Mouse (Mus musculus): ENCODE measurements around the gene Ccdc106. TPM values are rescaled to one million over a fixed set of nuclear protein-coding genes. Genes with fewer than 3 reads are reported as not detected.

The Ccdc106 gene
- total and polyA plus RNA-seq, 2 experiments from 2014 or later: 0.85 to 2.8 TPM

DNA sequence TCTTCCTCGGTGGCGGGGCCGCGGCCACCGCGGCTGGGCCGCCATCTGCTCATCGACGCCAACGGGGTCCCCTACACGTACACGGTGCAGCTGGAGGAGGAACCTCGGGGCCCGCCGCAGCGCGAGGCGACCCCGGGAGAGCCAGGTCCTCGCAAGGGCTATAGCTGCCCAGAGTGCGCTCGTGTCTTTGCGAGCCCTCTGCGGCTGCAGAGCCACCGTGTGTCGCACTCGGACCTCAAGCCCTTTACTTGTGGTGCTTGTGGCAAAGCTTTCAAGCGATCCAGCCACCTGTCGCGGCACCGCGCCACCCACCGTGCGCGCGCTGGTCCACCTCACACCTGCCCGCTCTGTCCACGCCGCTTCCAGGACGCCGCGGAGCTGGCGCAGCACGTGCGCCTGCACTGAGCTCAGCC is 32.6 kb downstream of the Ccdc106 start:
- no peaks in the 10 kb centered on the region for H3K36me3 ChIP-seq (replicated peaks; ENCODE audit: control insufficient read depth, insufficient read depth, low read length)
- H3K4me3 ChIP-seq (ENCODE audit: low read depth, low read length): peak overlapping the region; percentile 67
- no peak overlapping the region for H3K27ac ChIP-seq (ENCODE audit: low read depth)
- peak overlapping the region; percentile 92 for H3K4me2 ChIP-seq (ENCODE audit: low read depth, low read length)
- TF ChIP-seq EP300 (IDR thresholded peaks at IDR 0.05; ENCODE audit: low read depth) (no peak), CTCF (IDR thresholded peaks at IDR 0.05; ENCODE audit: low read depth) (no peak)
- WGBS: 8% methylated on average over 41 of the region's 45 CpGs
- no peak for ATAC-seq (ENCODE audit: insufficient read depth, low read depth)
- peak overlapping the region; percentile 36 for H3K9ac ChIP-seq (replicated peaks; ENCODE audit: low read depth, low read length)
- H3K27me3 ChIP-seq (ENCODE audit: control insufficient read depth, insufficient read depth, low read length): peaks cover 59% of the 10 kb centered on the region
- DNase-seq (ENCODE audit: low spot score): no peak
- peaks cover 15% of the 10 kb centered on the region for H3K4me1 ChIP-seq (ENCODE audit: control insufficient read depth, insufficient read depth)
- H3K9me3 ChIP-seq (replicated peaks; ENCODE audit: control insufficient read depth, low read length): no peaks in the 10 kb centered on the region

DNA sequence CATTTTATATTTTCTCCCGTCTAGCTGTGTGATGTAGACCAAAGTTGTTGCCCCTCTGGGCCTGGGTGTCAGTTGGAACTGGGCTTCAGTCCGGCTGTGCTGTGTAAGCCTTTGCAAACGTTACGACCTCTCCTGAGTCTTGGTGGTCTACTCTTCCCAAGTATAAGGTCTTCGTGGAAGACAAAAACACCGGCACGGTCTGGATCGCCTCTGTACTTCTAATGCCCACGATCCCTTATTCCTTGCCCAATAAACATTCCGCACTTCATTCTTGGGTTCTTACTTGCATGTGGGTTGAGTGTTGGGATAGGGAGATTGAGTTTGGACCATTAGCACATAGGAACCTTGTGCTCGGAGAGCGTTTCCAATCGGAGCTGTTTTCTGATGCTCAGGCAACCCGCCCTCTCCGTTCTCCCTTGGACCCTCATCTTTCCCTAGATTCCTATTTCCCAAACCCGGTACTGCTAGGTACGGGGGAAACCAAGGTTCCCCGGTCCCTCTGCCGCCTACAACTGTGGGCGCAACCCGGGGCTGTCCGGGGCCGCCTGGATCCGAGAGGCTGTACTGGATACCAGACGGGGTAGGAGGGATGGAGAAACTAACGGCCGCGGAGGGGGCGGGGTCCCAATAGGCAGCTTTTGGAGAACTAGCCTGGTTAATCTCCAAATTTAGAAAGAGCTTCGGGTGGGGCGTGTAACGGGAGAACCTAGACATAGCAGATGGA is 33.3 kb downstream of the Ccdc106 start:
- no peak overlapping the region for H3K9ac ChIP-seq (replicated peaks; ENCODE audit: low read depth, low read length)
- WGBS: 12% methylated on average over 32 of the region's 32 CpGs
- no peak for ATAC-seq (ENCODE audit: insufficient read depth, low read depth)

DNA sequence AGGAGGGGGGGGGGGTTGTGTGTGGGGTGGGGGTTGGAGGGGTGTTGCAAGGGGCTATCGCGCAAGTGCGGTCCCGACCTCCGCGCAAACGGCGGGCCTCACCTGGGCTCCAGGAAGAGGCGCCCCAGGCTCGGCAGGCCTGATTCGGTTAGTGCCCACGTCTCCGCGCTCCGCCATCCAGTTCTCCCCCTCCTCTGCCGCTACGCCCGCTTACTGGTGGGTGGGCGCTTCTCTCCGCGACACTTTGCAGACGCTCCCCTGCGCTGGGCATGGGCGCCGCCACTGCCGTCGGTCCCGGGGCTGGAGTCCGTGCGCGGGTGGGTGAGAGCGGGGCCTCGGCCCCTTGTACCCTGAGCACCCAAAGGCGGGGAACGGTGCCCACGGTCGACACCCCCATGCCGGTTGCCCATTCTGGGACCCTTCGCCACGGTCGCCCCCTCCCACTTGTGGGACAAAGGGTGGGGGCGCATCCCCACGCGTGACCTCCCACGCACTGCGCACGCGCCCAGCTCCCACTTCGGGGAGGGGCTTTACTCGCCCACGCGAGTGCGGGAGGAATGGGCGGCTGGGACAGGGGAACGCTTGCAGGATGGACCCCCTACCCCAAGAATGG is 36.4 kb downstream of the Ccdc106 start:
- H3K27me3 ChIP-seq (ENCODE audit: control insufficient read depth, insufficient read depth, low read length): peaks cover 65% of the 10 kb centered on the region
- peak overlapping the region; percentile 55 for H3K4me2 ChIP-seq (ENCODE audit: low read depth, low read length)
- ATAC-seq (ENCODE audit: insufficient read depth, low read depth) (no peak), DNase-seq (ENCODE audit: low spot score) (no peak)
- peaks cover 14% of the 10 kb centered on the region for H3K4me1 ChIP-seq (ENCODE audit: control insufficient read depth, insufficient read depth)
- 2% methylated on average over 52 of the region's 55 CpGs for WGBS
- H3K9me3 ChIP-seq (replicated peaks; ENCODE audit: control insufficient read depth, low read length): no peaks in the 10 kb centered on the region
- H3K27ac ChIP-seq (ENCODE audit: low read depth): no peak overlapping the region
- TF ChIP-seq EP300 (IDR thresholded peaks at IDR 0.05; ENCODE audit: low read depth) (no peak), CTCF (IDR thresholded peaks at IDR 0.05; ENCODE audit: low read depth) (no peak)
- no peaks in the 10 kb centered on the region for H3K36me3 ChIP-seq (replicated peaks; ENCODE audit: control insufficient read depth, insufficient read depth, low read length)
- H3K9ac ChIP-seq (replicated peaks; ENCODE audit: low read depth, low read length): peak overlapping the region; percentile 21; the same call in 1 of the 2 replicates
- H3K4me3 ChIP-seq (ENCODE audit: low read depth, low read length): peak overlapping the region; percentile 33

More for the DNA sequence above, 33.3 kb downstream of the Ccdc106 start:
- Histone ChIP-seq H3K9me3 (replicated peaks; ENCODE audit: control insufficient read depth, low read length) (no peaks in the 10 kb centered on the region), H3K27ac (ENCODE audit: low read depth) (no peak overlapping the region), H3K4me3 (ENCODE audit: low read depth, low read length) (peak overlapping the region; percentile 67), H3K36me3 (replicated peaks; ENCODE audit: control insufficient read depth, insufficient read depth, low read length) (no peaks in the 10 kb centered on the region), H3K4me1 (ENCODE audit: control insufficient read depth, insufficient read depth) (peaks cover 15% of the 10 kb centered on the region), H3K4me2 (ENCODE audit: low read depth, low read length) (peak overlapping the region; percentile 92), H3K27me3 (ENCODE audit: control insufficient read depth, insufficient read depth, low read length) (peaks cover 65% of the 10 kb centered on the region)
- no peak for TF ChIP-seq CTCF (IDR thresholded peaks at IDR 0.05; ENCODE audit: low read depth)
- no peak for TF ChIP-seq EP300 (IDR thresholded peaks at IDR 0.05; ENCODE audit: low read depth)
- no peak for DNase-seq (ENCODE audit: low spot score)

DNA sequence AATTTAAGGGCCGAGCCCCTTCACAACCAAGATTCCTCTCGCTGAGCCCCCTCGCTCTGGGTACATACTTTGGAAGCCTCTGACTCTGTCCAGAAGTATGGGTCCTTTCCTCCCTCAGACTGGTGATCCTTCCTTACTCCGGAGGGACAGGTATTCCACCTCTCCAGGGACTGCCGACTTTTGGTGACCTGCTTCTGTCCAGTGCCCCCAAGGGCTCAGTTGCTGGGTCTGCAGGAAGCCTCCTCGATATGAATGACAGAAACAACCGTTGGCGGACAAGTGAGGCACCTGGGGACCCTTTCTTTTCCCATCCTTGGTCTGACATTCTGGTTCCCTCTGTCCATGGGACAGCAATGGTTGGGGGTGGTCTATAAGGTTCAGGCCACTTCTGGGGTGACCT is 37.0 kb downstream of the Ccdc106 start:
- Histone ChIP-seq H3K4me1 (ENCODE audit: control insufficient read depth, insufficient read depth) (peaks cover 11% of the 10 kb centered on the region), H3K4me3 (ENCODE audit: low read depth, low read length) (no peak overlapping the region; the same call in 1 of the 2 replicates), H3K9me3 (replicated peaks; ENCODE audit: control insufficient read depth, low read length) (no peaks in the 10 kb centered on the region), H3K27me3 (ENCODE audit: control insufficient read depth, insufficient read depth, low read length) (peaks cover 61% of the 10 kb centered on the region), H3K27ac (ENCODE audit: low read depth) (no peak overlapping the region), H3K9ac (replicated peaks; ENCODE audit: low read depth, low read length) (no peak overlapping the region), H3K36me3 (replicated peaks; ENCODE audit: control insufficient read depth, insufficient read depth, low read length) (no peaks in the 10 kb centered on the region), H3K4me2 (ENCODE audit: low read depth, low read length) (no peak overlapping the region)
- no peak for DNase-seq (ENCODE audit: low spot score)
- ATAC-seq (ENCODE audit: insufficient read depth, low read depth): no peak
- WGBS: 32% methylated on average over 8 of the region's 8 CpGs
- TF ChIP-seq CTCF (IDR thresholded peaks at IDR 0.05; ENCODE audit: low read depth) (no peak), EP300 (IDR thresholded peaks at IDR 0.05; ENCODE audit: low read depth) (no peak)

DNA sequence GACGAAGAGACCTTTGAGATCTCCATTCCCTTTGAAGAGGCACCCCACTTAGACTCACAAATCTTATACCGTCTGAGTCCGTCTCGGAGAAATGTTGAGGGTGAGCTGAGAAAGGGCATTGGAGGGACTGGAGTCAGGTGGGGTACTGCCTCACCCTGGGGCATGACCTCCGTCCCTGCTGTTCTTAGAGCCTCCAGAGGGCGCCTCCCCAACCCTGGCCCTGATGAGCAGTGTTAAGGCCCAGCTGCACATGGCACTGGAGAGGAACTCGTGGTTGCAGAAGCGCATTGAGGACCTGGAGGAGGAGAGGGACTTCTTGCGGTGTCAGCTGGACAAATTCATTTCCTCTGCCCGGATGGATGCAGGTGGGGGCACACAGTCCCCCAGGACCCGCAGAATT is 37.5 kb downstream of the Ccdc106 start:
- Histone ChIP-seq H3K27ac (ENCODE audit: low read depth) (no peak overlapping the region), H3K36me3 (replicated peaks; ENCODE audit: control insufficient read depth, insufficient read depth, low read length) (no peaks in the 10 kb centered on the region)

More for the DNA sequence above, 37.5 kb downstream of the Ccdc106 start:
- ATAC-seq (ENCODE audit: insufficient read depth, low read depth) (no peak), DNase-seq (ENCODE audit: low spot score) (no peak)
- H3K4me2 ChIP-seq (ENCODE audit: low read depth, low read length): no peak overlapping the region
- no peak overlapping the region for H3K4me3 ChIP-seq (ENCODE audit: low read depth, low read length)
- peaks cover 57% of the 10 kb centered on the region for H3K27me3 ChIP-seq (ENCODE audit: control insufficient read depth, insufficient read depth, low read length)
- no peak overlapping the region for H3K9ac ChIP-seq (replicated peaks; ENCODE audit: low read depth, low read length)
- peaks cover 8% of the 10 kb centered on the region for H3K4me1 ChIP-seq (ENCODE audit: control insufficient read depth, insufficient read depth)
- WGBS: 36% methylated on average over 11 of the region's 11 CpGs
- no peaks in the 10 kb centered on the region for H3K9me3 ChIP-seq (replicated peaks; ENCODE audit: control insufficient read depth, low read length)
- TF ChIP-seq EP300 (IDR thresholded peaks at IDR 0.05; ENCODE audit: low read depth): no peak
- no peak for TF ChIP-seq CTCF (IDR thresholded peaks at IDR 0.05; ENCODE audit: low read depth)

Measured in heart, postnatal 0 days (tissue).